Mouse (Mus musculus): ENCODE measurements around the gene Sesn1.

DNA sequence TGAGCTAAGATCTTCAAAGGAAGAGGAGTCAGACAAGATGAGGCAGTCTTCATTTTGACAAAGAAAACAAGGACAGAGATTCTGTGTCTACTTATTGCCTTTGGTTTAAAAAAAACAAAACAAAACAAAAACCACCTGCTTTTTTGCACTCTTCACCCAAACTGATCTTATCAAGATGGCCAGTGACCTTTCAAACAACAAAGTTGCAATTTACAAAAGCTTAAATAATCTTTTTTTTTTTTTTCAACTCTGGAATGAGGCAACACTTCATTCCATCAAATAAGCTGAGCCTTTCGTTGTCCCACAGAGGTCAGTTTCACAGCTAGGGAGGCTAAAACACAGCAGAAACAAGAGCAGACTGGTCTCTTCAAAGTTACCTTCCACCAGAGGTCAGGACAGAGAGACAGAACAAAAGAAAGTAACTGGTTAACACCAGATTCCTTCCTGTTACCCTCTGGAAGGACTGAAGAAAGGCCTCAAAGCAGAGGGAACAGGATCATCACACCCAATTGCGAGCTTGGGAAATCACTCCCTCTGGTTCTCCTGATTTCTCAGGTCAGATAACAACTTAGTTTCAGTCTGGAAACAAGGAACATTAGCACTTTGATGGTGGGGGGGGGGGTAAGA, 3.9 kb upstream of the Sesn1 start:
- TF ChIP-seq CTCF (IDR thresholded peaks at IDR 0.05; ENCODE audit: control insufficient read depth, insufficient read depth, insufficient replicate concordance, low read depth, low read length): no peak
- no peak for TF ChIP-seq POLR2A (IDR thresholded peaks at IDR 0.05; ENCODE audit: control insufficient read depth, low read depth, low read length)
